Mouse (Mus musculus): ENCODE measurements around the gene Hmga2. TPM values are rescaled to one million over a fixed set of nuclear protein-coding genes. Genes with fewer than 3 reads are reported as not detected.
A peak's percentile ranks its signal among the peaks of the same experiment; 100 is the strongest.

Gene Hmga2
- polyA plus RNA-seq (2014; fragmentation: Nextera tagmentation; extraction: Ambion mirVana), result 179 and 195 TPM in 2 replicates

DNA sequence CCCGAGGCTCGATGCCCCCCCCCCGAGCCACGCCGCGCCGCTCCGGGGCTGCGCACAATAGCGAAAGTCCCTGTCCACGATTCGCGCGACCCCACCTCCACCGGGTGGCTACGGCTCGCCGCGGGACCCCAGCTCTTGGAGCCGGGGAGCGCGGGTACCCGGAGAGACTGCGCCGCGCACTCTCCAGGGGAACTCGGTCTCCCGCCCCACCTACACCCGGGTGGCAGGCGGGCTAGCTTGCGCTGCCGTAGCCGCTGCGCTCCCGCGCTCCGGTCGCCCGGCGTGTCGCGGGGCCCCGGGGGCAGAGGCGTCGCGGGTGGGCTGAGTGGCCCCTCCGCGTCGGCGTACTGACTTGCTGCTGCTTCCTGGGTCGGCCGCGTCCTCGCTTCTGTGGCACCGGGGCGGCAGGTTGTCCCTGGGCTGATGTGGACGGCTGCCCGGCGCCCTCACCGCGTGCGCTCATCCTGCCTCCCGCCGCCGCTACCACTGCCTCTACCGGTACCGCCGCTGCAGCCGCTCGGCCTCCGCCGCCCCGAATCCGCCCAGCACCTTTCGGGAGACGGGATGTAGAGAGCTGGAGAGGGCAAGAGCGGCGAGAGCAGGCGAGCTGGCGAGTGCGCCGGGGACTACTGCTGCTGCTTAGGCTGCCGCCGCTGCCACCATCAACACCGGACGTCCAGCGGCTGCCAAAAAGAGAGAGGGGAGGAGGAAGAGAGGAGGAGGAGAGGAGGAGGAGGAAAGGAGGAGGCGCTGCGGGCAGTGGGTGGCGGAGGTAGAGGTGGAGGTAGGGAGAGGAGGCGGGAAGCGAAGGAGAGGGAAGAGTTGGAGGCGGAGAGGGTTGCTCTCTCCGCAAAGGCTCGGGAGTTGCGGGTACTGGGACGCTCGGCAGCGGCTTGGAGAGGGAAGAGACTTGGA lies at the start of gene Hmga2:
Hmga2 (minus strand) TSS at position 869 of the 915 bp plus-strand sequence.
- WGBS, result under 1% methylated on average over 78 of the region's 99 CpGs
- DNase-seq (ENCODE audit: low spot score), result peak; percentile 83
- peak within 1 kb of the TSS; percentile 100 for H3K9ac ChIP-seq (ENCODE audit: low read length)
- H3K4me3 ChIP-seq (ENCODE audit: low read depth, low read length), result peak within 1 kb of the TSS; percentile 99
- peak; percentile 65 for ATAC-seq (ENCODE audit: insufficient number of reproducible peaks, low FRiP score, low TSS enrichment, low read depth)
- H3K4me1 ChIP-seq (ENCODE audit: control insufficient read depth, insufficient read depth, low read length), result peaks cover 6% of the 10 kb centered on the region; the same call in 1 of the 2 replicates
- peak within 1 kb of the TSS; percentile 90 for H3K4me2 ChIP-seq (ENCODE audit: low read depth, severe bottlenecking)
- H3K9me3 ChIP-seq (ENCODE audit: control insufficient read depth, low read length), result no peaks in the 10 kb centered on the region
- H3K36me3 ChIP-seq (ENCODE audit: control insufficient read depth, insufficient read depth, low read length), result no peaks in the 10 kb centered on the region
- H3K27me3 ChIP-seq (ENCODE audit: control insufficient read depth, insufficient read depth, low read length), result no peaks in the 10 kb centered on the region
- peak within 1 kb of the TSS; percentile 99 for H3K27ac ChIP-seq (replicated peaks; ENCODE audit: low read depth, low read length)

DNA sequence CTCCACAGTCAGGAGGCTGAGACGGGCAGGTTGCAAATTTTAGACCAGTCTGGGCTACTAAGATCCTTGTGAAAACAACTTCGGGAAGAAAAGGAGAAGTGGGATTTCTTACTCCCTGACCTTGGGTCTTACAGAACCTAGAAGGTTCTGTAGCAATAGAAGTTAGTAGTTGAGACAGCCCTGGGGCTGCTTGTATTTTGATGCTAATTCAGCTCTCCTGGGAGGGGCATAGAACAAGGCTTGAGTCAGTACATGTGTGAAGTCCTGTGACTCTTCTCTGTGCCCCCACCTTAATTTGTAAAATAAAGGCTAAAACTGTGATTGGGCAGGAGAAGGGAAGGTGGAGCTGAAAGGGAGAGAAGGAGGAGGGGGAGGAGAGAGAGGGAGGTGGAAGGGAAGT lies 46.7 kb upstream of the Hmga2 start:
- Histone ChIP-seq H3K27me3 (ENCODE audit: control insufficient read depth, insufficient read depth, low read length) (no peaks in the 10 kb centered on the region), H3K4me1 (ENCODE audit: control insufficient read depth, insufficient read depth, low read length) (0 out of 2 replicates have a peak, but pooled peaks cover 2% of the 10 kb centered on the region), H3K9ac (ENCODE audit: low read length) (no peak overlapping the region), H3K36me3 (ENCODE audit: control insufficient read depth, insufficient read depth, low read length) (no peaks in the 10 kb centered on the region), H3K4me2 (ENCODE audit: low read depth, severe bottlenecking) (no peak overlapping the region), H3K27ac (replicated peaks; ENCODE audit: low read depth, low read length) (no peak overlapping the region), H3K4me3 (ENCODE audit: low read depth, low read length) (no peak overlapping the region), H3K9me3 (ENCODE audit: control insufficient read depth, low read length) (no peaks in the 10 kb centered on the region)
- 86% methylated on average over 2 of the region's 2 CpGs for WGBS
- no peak for DNase-seq (ENCODE audit: low spot score)
- ATAC-seq (ENCODE audit: insufficient number of reproducible peaks, low FRiP score, low TSS enrichment, low read depth), result no peak

GRCm38 (mm10) chr10:120521912-120522575 lies 45.8 kb upstream of the Hmga2 start:
- ATAC-seq (ENCODE audit: insufficient number of reproducible peaks, low FRiP score, low TSS enrichment, low read depth) (no peak), DNase-seq (ENCODE audit: low spot score) (no peak)
- Histone ChIP-seq H3K4me3 (ENCODE audit: low read depth, low read length) (no peak overlapping the region), H3K27me3 (ENCODE audit: control insufficient read depth, insufficient read depth, low read length) (no peaks in the 10 kb centered on the region), H3K36me3 (ENCODE audit: control insufficient read depth, insufficient read depth, low read length) (no peaks in the 10 kb centered on the region), H3K4me2 (ENCODE audit: low read depth, severe bottlenecking) (no peak overlapping the region), H3K9me3 (ENCODE audit: control insufficient read depth, low read length) (no peaks in the 10 kb centered on the region), H3K27ac (replicated peaks; ENCODE audit: low read depth, low read length) (no peak overlapping the region), H3K9ac (ENCODE audit: low read length) (no peak overlapping the region), H3K4me1 (ENCODE audit: control insufficient read depth, insufficient read depth, low read length) (0 out of 2 replicates have a peak, but pooled peaks cover 2% of the 10 kb centered on the region)
- 91% methylated on average over 9 of the region's 9 CpGs for WGBS

DNA sequence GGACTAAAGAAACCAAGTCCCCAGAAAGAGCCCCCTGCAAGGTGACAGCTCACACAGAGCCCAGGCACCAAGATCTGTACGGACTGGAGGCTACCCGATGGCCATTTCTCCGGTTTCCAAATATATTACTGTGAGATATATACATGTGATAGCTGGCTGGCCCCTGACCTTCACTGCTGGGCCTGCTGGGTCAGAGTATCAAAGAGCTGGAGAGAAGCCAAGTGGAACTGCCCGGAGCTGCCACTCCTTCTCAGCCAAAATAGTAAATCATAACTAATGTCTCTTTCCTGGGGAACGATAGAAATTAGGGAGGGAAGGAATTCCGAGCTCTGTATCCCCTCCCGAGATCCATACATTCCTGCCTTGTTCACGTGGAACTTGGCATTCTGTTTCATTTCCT lies 40.0 kb upstream of the Hmga2 start:
- Histone ChIP-seq H3K4me2 (ENCODE audit: low read depth, severe bottlenecking) (no peak overlapping the region), H3K4me3 (ENCODE audit: low read depth, low read length) (no peak overlapping the region), H3K27ac (replicated peaks; ENCODE audit: low read depth, low read length) (no peak overlapping the region), H3K9me3 (ENCODE audit: control insufficient read depth, low read length) (no peaks in the 10 kb centered on the region), H3K9ac (ENCODE audit: low read length) (no peak overlapping the region), H3K4me1 (ENCODE audit: control insufficient read depth, insufficient read depth, low read length) (peaks cover 12% of the 10 kb centered on the region; the same call in 1 of the 2 replicates), H3K27me3 (ENCODE audit: control insufficient read depth, insufficient read depth, low read length) (no peaks in the 10 kb centered on the region), H3K36me3 (ENCODE audit: control insufficient read depth, insufficient read depth, low read length) (no peaks in the 10 kb centered on the region)
- no peak for ATAC-seq (ENCODE audit: insufficient number of reproducible peaks, low FRiP score, low TSS enrichment, low read depth)
- DNase-seq (ENCODE audit: low spot score), result no peak
- WGBS, result 48% methylated on average over 8 of the region's 8 CpGs

GRCm38 (mm10) chr10:120513721-120514120 lies 37.5 kb upstream of the Hmga2 start:
- H3K27ac ChIP-seq (replicated peaks; ENCODE audit: low read depth, low read length), result no peak overlapping the region
- WGBS, result 13% methylated on average over 9 of the region's 9 CpGs
- no peak overlapping the region for H3K9ac ChIP-seq (ENCODE audit: low read length)
- H3K27me3 ChIP-seq (ENCODE audit: control insufficient read depth, insufficient read depth, low read length), result no peaks in the 10 kb centered on the region
- H3K36me3 ChIP-seq (ENCODE audit: control insufficient read depth, insufficient read depth, low read length), result no peaks in the 10 kb centered on the region
- no peak for DNase-seq (ENCODE audit: low spot score)
- H3K9me3 ChIP-seq (ENCODE audit: control insufficient read depth, low read length), result no peaks in the 10 kb centered on the region
- ATAC-seq (ENCODE audit: insufficient number of reproducible peaks, low FRiP score, low TSS enrichment, low read depth), result no peak
- no peak overlapping the region for H3K4me3 ChIP-seq (ENCODE audit: low read depth, low read length)
- peaks cover 12% of the 10 kb centered on the region; the same call in 1 of the 2 replicates for H3K4me1 ChIP-seq (ENCODE audit: control insufficient read depth, insufficient read depth, low read length)
- H3K4me2 ChIP-seq (ENCODE audit: low read depth, severe bottlenecking), result peak overlapping the region; percentile 10; the same call in 1 of the 2 replicates

DNA sequence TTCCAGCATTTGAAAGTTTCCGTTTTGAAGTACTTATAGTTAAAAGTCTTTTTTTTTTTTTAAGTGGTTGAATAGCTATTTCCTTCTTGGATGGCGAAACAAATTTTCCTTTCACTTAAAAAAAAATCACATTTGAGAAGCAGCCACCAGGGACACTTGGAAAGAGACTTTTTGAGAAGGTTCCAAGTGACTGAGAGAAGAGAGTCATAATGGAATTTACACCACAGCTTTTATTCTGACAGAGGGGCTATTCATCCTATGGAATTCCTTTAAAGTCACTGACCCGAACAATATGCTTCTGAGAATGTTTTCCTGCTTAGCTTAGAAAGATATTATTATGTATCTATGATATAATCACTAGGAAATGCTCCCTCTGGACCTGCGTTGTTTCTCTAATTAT lies 36.7 kb upstream of the Hmga2 start:
- Histone ChIP-seq H3K4me3 (ENCODE audit: low read depth, low read length) (no peak overlapping the region), H3K4me2 (ENCODE audit: low read depth, severe bottlenecking) (no peak overlapping the region), H3K27me3 (ENCODE audit: control insufficient read depth, insufficient read depth, low read length) (no peaks in the 10 kb centered on the region), H3K27ac (replicated peaks; ENCODE audit: low read depth, low read length) (no peak overlapping the region), H3K4me1 (ENCODE audit: control insufficient read depth, insufficient read depth, low read length) (peaks cover 12% of the 10 kb centered on the region; the same call in 1 of the 2 replicates), H3K9ac (ENCODE audit: low read length) (no peak overlapping the region), H3K36me3 (ENCODE audit: control insufficient read depth, insufficient read depth, low read length) (no peaks in the 10 kb centered on the region), H3K9me3 (ENCODE audit: control insufficient read depth, low read length) (no peaks in the 10 kb centered on the region)
- ATAC-seq (ENCODE audit: insufficient number of reproducible peaks, low FRiP score, low TSS enrichment, low read depth) (no peak), DNase-seq (ENCODE audit: low spot score) (no peak)
- WGBS, result 43% methylated on average over 4 of the region's 4 CpGs

DNA sequence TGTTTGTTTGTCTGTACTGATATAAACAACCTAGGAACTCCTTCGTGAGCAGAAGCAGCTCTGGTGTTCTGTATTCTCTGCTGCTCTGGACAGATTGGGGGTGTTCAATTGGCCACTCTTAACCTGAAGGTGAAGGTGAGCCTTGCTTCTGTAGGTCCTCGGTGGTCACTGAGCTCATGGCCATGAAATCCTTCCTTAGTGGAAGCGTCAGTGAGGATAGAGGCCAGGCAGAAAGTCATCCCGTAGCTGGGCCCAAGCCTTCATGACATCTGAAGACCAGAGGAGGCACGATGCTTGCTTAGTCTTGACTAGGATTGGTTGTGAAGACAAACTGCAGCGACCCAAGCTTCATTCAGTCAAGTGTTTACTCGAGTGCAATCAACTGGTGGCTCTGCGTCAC lies 35.9 kb upstream of the Hmga2 start:
- ATAC-seq (ENCODE audit: insufficient number of reproducible peaks, low FRiP score, low TSS enrichment, low read depth) (no peak), DNase-seq (ENCODE audit: low spot score) (no peak)
- Histone ChIP-seq H3K27me3 (ENCODE audit: control insufficient read depth, insufficient read depth, low read length) (no peaks in the 10 kb centered on the region), H3K4me3 (ENCODE audit: low read depth, low read length) (no peak overlapping the region), H3K4me1 (ENCODE audit: control insufficient read depth, insufficient read depth, low read length) (peaks cover 12% of the 10 kb centered on the region; the same call in 1 of the 2 replicates), H3K27ac (replicated peaks; ENCODE audit: low read depth, low read length) (no peak overlapping the region), H3K9me3 (ENCODE audit: control insufficient read depth, low read length) (no peaks in the 10 kb centered on the region), H3K9ac (ENCODE audit: low read length) (no peak overlapping the region), H3K36me3 (ENCODE audit: control insufficient read depth, insufficient read depth, low read length) (no peaks in the 10 kb centered on the region), H3K4me2 (ENCODE audit: low read depth, severe bottlenecking) (no peak overlapping the region)
- 89% methylated on average over 8 of the region's 8 CpGs for WGBS

- no peak overlapping the region for H3K9ac ChIP-seq (ENCODE audit: low read length)
- ATAC-seq (ENCODE audit: insufficient number of reproducible peaks, low FRiP score, low TSS enrichment, low read depth), result no peak
- H3K9me3 ChIP-seq (ENCODE audit: control insufficient read depth, low read length), result no peaks in the 10 kb centered on the region
- no peaks in the 10 kb centered on the region for H3K27me3 ChIP-seq (ENCODE audit: control insufficient read depth, insufficient read depth, low read length)
- no peak overlapping the region for H3K27ac ChIP-seq (replicated peaks; ENCODE audit: low read depth, low read length)
- no peak overlapping the region for H3K4me3 ChIP-seq (ENCODE audit: low read depth, low read length)
- H3K36me3 ChIP-seq (ENCODE audit: control insufficient read depth, insufficient read depth, low read length), result no peaks in the 10 kb centered on the region
- no peak for DNase-seq (ENCODE audit: low spot score)
- 91% methylated on average over 5 of the region's 5 CpGs for WGBS
- H3K4me2 ChIP-seq (ENCODE audit: low read depth, severe bottlenecking), result no peak overlapping the region
- no peaks in the 10 kb centered on the region for H3K4me1 ChIP-seq (ENCODE audit: control insufficient read depth, insufficient read depth, low read length)
Measured at GRCm38 (mm10) chr10:120503959-120504358, 27.7 kb upstream of the Hmga2 start.

All from limb, embryonic 11.5 days (tissue).